Mouse (Mus musculus): ENCODE data around the gene 1190005I06Rik. TPM values are rescaled to one million over a fixed set of nuclear protein-coding genes. Genes with fewer than 3 reads are reported as not detected.

1190005I06Rik gene
- polyA plus RNA-seq, 2 experiments from 2014 or later = 0.39 TPM; not detected in 1

DNA sequence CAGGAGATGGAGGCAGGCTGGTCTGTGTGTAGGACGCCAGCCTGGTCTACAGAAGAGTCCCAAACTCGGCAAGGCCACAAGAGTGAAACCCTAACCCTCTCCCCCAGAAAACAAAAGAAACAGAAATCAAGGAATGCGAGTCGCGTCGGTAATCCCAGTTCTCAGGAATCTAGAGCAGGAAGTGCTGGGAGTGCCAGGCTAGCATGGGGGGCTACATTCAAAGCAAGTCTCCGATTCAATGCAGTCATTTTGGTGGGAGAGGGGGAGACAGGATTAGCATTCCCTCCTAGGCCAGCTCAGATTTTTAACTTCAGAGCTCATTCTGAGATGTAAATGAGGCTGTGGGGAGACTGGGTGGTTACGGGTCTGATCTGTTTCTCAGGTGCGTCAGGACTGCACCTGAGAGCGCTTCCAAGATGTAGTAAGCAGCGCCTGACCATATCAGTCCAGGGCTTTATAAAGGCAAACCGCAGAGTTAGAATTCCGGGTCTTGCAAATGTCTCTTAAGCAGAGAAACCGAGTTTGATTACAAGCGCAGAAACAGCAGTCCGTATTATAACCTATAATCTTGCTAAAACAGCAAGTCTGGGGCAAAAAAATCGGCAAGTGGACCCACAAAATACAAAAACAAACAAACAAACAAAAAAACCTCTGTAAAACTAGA is 19.5 kb upstream of the 1190005I06Rik start:
- ATAC-seq = no peak

DNA sequence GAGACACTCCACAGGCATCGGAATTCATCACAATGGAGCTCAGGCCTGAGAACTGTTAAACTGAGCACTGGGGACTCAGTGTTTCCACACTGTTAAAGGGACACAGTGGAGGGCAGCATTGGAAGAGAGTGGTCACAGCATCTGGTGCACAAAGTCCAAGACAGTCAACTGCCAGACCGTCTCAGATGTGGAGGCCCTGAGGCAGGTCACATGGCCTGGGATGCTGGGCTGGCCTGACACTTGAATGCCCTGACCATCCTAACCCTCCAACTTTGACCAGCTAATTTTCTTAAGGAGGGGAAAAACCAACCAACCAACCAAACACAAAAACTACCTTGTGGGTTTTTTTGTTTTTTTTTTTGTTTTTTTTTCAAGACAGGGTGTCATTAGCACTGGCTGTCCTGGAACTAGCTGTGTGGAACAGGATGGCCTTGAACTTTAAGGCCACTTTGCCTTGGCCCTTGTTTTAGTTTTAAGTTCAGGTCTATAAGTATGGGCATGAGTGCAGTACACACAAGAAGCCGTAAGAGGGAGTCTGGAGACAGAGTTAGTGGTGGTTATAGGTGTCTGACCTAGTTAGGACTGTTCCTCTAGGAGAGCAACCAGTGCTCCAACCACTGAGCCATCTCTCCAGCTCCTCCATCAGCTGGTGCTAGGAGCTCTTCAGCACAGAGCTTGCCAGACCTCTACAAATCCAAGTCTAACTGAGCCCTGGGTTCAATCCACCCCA is 18.5 kb upstream of the 1190005I06Rik start:
- ATAC-seq = no peak

DNA sequence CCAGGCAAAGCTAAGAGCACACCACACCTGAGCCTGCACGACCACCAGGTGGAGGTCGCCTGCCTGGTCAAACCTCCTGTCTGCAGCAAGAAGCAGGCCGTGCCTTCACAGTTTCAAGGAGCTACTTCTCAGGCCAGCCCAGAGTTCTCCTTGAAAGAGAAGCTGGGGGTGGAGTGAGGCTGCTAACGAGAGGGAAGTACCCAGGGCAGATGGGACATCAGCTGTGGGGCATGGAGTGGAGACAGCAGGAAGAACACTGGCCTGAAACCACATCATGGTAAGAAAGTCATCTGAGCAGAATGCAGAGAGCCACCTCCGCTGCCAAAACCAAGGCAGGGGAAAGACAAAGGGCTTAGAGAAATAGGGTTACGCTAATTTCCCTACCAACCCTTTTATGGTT is 17.1 kb upstream of the 1190005I06Rik start:
- no peak for ATAC-seq

DNA sequence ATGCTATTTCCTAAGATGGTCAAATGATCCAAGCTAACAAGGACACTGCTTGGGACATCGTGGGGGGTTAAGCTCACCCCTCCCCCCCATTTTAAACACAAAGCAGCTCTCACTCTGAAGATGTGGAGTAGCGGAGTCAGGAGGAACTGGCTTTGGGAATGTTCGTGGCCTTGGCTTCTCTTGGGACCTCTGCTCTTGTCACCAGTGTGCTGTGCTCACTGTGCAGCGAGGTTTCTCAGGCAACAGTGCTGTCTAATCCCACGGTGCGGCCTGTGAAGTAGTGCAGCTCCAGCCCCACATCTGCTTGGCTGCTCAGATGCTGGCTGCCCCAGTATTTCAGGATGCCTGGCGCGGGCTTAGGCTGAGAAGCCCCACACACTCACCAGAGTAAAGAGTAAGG is 10.0 kb upstream of the 1190005I06Rik start:
- no peak for ATAC-seq

DNA sequence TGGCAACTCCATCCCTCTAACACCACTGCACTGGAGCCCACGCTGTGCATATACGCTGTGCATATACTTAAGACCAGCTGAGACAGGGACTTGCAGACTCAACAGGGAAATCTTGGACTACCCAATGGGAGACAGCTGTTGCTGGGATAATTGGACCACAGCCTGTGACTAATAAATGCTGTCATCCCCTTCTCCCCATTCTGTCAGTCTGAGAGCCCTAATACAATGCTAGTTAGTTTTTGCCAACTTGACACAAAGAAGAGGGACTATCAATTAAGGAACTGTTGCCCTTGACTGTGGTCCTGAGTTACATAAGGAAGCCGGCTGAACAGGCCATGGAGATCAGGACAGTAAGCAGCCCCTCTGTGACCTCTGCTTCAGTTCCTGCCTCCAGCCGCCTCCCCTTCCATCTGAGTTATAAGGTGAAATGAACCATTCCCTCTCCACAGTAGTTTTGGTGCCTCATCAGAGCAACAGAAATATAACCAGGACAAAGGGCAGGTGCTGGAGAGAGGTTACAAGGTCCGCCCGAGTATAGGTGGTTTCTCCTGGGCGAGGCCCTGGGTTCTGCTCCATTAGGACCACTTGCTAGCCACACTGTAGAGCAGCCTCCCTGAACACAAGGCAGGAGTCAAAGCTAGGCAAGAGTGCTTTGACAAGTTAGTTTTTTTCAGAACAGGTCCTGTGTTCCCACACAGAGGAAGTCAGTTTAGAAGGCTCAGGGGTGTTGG is 9.1 kb upstream of the 1190005I06Rik start:
- ATAC-seq = no peak

DNA sequence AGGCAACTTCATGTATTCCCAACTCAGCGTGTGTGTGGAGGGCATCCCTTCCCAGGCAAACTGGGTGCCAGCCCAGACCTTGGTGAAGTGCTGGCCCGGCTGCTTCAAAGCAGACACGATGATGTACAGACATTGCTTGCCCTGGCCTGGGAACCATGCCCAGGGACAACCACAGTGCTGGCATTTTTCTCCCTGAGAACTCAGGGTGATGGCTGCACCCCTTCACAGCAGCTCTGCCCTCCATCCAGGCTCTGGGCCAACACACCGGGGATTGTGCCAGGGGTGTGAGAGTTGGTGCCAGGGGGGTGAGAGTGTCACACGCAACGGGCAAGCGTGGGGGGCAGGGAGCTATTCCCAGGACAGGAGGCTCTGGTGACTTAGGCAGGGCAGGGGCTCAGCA is 2.8 kb downstream of the 1190005I06Rik start:
- ATAC-seq = no peak

DNA sequence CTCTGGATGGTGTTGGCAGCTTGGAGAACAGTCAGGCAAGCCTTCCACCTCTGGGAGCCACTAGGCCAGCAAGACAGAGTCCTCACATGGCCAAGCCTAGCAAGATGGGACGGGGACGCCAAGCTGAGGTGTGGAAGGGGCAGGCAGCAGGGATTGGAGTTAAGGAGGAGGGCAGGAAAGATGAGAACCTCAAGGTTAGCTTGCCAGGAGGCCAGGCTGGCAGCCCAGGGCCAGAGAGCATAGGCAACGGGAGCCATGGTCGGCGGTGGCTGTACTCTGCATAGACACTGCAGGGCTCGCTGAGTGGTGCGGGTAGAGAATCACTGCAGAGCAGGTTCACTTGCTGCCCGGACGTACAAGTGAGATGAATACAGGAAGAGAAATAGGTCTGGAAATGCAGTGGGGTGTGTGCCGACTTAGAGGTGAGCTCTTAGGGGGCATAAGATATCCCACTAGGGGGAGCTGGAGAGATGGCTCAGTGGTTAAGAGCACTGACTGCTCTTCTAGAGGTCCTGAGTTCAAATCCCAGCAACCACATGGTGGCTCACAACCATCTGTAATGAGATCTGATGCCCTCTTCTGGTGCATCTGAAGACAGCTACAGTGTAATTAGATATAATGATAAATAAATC is 5.3 kb downstream of the 1190005I06Rik start:
- no peak for ATAC-seq

DNA sequence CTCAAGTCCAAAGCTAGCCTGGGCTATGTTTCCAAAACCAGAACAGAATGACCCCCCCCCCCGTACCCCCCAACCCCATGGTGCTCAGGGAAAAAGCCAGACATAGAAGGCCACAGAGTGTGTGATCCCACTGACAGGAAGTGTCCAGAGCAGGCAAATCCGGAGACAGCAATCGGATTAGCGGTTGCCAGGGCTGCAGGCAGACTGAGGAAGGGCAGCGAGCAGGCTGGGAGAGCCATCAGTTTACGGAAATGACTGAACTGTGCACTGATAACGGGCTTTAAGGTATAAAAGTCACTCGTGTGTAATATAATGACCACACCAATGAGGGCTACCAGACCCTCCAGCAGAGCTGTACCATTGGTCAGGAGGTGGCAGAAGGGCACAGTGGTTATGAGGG is 6.2 kb downstream of the 1190005I06Rik start:
- no peak for ATAC-seq

DNA sequence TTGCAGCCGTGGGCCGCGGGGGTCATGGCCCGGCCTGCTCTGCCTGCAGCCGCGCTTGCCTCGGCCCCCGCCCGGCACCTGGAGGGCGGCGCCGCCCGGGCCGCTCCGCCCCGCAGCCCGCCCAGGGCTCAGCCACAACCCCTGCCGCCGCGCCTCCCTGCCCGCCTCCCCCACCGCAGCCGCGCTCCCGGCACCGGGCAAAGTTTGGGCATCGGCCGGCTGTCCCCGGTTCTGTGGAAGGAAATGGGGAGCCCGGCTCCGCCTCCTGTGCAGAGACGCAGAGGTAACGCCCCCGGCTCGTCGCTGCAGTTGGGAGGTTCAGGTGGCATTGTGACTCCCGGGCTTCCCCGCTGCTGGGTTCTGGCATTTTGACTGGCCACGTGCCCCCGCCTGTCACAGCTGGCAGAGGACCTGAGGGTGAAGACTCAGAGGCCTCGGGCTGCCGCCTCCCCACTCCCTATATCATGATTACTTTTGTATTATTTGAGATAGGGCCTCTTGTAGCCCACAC is 13.0 kb downstream of the 1190005I06Rik start:
- ATAC-seq = peak; percentile 87

DNA sequence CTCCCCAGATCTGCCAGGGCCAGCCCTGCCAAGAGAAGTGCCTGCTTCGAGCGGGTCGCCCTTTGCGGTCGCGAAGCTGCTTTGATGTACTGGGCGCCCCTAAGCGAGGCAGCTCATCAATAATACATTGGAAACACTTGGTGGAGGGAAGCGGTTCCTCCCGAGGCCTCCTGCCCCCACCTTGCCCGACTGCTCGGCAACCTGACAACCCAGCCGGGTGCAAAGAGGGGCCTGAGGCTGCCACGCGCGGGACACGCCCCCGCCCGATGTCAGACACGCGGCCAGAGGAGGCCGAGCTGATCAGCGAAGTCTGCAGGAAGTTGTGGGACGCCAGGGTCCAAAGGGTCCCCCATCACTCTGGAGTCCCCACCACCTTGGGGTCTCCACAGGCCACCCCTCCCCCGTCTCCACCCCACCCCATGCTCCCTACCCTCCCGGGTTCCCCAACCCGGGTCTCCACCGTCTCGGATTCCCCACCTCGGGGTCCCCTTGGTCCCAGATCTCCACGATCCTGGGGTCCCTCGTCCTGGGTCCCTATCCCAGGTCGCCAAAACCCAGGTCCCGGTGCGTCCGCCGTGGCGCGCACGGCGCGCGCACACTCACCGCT is 13.7 kb downstream of the 1190005I06Rik start:
- ATAC-seq = no peak

DNA sequence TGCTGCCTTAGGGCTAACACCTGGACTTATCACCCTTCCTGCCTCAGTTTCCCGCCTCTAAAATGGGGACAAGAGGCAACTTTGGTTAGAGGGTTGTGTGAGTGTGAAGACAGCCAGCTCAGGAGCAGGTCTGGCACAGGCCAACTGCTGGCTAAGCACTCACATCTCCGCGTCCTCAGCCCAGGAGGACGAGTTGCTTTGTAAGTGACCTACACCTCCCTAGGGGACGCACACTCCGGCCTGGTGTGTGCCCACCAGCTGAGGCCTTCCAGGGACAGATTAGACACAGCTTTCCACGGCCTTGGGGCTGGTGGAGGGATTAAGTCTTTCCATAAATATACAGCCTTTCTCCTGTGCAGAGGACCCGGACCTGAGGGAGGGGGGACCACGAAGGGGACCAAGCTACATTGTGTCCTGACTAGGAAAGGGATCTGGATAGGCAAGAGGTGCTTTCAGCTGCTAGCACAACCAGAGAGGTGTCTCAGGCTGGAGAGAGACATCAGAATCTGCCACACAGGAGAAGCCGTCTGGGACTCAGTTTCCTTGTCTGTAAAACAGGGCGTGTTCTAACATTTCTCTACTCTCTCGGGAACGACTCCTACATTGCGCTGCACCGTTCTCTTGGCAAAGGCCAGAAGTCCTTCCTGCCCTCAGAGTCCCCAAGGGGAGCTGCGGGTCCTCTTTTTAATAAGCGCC is 14.3 kb downstream of the 1190005I06Rik start:
- ATAC-seq = no peak

DNA sequence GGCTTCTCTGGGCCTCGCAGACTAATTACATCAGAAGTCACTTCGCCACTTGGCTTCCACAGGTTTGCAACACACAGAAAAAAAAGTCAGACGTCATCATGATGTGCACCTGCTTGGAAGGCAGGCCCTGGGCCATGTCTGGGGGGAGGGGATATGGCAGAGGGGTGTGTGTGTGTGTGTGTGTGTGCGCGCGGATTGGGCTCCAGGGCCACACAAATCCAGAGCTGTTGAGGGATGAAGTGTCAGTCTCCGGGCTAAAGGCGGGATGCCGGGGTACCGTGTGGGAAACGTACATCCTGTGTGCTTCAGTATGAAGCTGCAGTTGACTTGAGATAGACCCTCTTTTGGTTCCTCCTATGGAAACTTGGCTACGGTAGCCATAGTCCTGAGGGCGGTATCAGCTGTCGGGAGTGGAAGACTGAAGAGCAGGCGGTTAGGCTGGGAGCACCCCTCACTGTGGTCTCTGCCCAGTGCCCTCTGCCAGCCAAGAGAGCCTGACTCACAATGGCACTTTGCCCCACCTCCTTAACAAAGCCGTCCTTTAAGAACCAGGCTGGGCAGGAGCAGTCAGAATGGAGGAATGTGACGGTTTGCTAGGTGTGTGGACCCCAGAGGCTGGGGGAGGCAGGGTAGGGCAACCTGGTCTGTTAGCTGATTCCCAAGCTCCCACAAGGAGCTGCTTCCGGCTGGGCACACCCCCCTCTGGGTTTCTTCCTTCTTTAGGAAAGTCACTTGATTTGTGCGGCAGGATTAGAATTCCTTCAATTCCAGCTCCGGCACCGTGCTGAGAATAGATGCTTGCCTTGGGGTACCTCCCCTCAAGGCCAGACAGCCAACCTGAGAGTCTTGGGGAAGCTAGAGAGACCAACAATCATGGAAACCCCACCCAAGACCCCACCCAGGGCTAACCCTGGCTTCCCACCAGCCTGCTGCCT is 15.7 kb downstream of the 1190005I06Rik start:
- ATAC-seq = no peak

DNA sequence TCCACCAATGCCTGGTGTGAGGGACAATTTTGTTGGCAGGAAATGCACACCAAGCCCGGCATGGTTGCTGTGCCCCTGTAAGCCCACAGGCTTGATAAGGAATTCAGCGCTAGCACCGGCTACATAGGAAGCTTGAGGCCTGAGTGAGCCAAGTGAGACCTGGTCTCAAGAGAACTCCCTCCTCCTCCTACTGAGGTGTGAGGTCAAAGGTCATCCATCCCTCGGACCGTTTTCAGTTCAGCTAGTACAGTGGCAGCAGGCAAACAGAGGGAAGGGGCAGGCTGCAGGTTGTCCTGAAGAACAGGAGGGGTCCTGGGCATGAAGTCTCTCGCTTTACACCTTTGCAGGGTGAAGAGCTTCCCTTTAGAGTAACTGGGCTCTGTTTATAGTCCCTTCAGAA is 16.6 kb downstream of the 1190005I06Rik start:
- no peak for ATAC-seq

DNA sequence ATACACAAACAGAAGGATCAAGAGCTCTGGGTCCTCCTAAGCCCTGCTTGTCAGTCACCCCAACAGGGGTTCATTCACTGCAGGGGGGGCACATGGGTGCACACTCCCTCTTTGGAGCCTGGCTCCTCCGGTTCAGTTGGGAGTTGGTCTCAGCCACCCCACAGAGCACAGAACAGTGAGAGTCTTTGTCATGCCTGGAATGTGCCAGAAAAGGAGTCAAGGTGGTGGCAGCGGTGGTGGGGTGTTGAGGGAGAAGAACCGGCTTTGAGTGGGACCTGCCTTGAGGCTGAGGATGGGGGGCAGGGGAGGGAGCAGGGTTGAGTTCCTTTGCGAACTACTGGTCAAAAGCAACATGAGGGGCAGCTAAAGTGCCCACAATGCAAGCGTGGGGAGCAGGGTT is 17.4 kb downstream of the 1190005I06Rik start:
- ATAC-seq = no peak

DNA sequence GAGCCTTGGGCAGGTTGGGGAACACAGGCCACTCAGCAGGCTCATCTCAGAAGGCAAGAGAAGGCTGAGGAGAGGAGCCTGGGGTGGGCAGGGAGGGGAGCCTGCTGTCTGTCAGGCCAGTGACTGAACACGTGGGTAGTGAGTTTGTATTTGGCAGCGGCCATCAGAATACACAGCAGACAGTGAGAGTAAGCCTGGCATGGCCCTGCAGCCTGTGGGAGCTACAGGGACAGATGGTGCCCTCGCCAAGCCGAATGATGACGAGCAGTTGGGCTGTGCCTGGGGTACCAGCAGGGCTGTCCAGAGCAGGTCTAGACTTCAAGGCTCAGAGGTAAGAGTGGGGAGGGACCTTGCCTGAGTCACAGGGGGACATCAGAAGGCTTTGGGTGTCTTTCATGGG is 20.1 kb downstream of the 1190005I06Rik start:
- no peak for ATAC-seq

DNA sequence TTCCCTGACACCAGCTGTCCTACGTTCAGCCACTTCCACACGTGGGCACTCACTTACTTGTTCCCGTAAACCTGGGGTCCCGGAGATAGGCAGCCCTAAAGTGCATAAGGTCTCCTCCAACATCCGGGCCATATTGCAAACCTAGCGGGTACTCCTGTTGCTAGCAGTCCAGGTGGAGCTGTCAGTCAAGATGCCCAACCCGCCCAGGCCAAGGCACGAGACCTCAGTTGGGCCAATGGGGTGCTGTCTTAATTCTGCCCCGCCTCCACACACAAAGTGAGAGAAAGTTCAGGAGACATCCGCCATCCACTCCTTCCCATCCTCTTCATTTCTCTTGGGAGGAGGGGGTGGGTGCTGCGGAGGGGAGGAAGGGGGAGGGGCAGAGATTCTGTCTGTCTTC is 21.0 kb downstream of the 1190005I06Rik start:
- ATAC-seq = no peak

DNA sequence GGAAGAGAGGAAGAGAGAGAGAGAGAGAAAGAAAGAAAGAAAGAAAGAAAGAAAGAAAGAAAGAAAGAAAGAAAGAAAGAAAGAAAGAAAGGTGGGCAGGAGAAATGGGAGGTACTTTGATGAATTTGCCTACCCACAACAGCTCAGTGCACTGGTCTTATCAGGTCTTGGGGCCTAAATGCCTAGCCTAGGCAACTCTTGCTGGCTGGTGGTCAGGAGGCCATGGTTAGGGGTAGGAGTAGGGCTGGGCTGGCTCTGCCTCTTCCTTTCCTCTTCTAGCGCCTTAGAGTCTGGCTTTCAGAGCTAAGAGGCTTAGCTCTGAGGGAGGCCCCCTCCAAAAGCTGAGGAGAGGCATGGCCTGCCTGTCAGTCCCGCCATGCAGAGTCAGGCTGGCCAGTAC is 23.8 kb downstream of the 1190005I06Rik start:
- no peak for ATAC-seq

DNA sequence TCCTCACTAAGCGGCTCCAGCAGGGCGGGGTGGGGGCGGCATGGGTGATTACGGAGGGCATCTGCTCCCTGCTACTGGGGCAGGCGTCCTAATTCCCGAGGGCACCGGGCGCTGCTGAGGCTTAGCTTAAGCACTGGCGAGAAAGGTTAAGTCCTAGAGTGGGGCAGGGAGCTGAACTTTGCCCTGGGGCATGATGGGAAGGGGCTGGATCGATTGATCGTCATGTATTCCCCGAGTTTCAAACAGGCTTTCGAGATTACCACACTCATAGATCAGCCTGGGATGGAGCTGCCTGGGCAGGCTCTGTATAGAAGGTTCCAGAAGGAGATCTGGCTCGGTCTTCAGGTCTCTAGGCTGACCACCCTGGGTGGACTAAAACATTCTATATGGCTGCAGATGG is 25.3 kb downstream of the 1190005I06Rik start:
- no peak for ATAC-seq

DNA sequence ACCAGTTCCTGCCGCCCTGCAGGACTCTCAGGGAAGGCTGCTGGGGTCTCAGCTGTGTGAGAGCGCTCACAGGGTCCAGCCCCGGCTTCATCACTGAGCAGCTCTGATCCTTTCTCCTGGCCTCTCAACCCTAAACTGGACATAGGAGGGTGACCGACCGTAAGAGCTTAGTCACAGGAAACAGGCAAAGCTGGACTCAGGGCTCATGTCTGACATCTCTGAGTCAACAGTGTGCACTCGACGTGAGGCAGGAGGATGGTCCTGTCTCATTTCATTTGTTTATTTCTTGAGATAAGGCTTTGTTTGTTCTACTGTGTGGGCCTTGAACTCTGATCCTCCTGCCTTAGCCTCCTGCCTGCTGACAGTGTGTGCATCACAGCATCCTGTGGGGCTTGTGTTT is 27.0 kb downstream of the 1190005I06Rik start:
- no peak for ATAC-seq

DNA sequence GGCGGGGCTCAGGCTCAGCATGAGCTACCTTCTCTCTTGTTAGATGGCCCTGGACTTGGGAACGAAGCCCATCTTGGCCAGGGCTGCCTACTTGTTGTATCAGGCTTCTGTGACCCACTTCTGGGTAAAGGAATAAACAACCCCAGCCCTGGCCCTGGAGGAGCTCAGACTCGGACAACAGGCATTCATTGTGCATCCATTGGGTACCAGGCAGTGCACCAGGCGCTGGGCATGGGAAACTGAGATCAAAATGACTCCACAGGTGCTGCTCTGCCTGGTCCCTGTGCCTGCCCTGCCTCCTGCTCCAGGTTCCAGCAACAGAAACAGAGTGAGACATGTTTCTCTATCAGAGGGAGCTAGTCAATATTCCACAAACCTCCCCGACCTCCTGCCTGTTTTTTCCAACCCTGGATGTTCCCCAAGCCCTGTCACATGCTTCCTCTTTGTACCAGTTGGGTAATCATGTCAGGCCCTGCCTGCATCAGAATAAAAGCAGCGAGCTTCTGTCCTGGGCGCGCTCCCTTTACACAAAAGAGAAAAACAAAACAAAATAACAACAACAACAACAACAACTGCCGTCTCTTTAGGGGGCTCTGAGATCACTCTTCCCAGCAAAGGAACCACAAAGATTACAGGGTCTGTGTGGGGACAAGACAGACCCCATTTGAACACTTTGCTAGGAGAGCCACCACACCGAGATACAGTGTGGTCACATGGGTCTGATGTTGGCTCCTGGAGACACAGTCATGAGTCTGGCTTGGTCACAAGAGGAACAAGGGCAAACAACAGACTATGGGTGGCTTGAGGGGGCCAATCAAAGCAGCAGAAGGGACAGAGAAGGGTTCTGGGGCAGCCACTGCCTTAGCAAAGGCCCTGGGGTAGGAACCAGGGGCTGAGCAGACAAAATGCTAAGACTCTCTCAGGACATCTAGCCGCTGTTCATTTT is 27.9 kb downstream of the 1190005I06Rik start:
- ATAC-seq = no peak
